Mouse (Mus musculus): ENCODE results near the gene Tesc. TPM values are rescaled to one million over a fixed set of nuclear protein-coding genes. Genes with fewer than 3 reads are reported as not detected.

The Tesc gene
- polyA plus RNA-seq, 1 experiment from 2014 or later, result 29.4 TPM

DNA sequence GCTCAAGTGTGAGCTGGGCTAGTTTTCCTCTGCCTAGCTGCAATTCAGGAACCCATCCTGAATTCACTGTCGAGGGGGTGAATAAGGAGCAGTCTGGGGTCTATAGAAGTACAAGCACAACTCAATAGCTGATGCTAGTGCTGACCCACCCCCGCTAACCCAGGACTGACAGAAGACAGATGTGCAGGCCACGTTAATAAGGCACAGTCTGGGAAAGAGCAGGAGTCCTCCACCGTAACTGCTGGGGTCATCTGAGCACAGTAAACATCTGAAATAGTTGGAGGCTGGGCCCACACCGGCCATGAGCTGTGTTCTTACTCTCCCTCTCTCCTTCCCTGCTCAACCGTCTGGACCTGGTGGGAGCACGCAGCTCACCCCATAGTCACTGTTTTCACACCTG, 59.4 kb downstream of the Tesc start:
- H3K4me3 ChIP-seq (replicated peaks; ENCODE audit: low read depth, low read length), result no peak overlapping the region
- no peak overlapping the region for H3K4me2 ChIP-seq (ENCODE audit: low read length)
- ATAC-seq (replicated peaks; ENCODE audit: low FRiP score, low read depth), result no peak
- no peaks in the 10 kb centered on the region for H3K27me3 ChIP-seq (ENCODE audit: insufficient read depth, low read length)
- no peak for TF ChIP-seq CTCF (IDR thresholded peaks at IDR 0.05; ENCODE audit: low read depth)
- no peaks in the 10 kb centered on the region for H3K9me3 ChIP-seq (replicated peaks; ENCODE audit: low read length)
- no peak overlapping the region for H3K27ac ChIP-seq
- no peak overlapping the region for H3K9ac ChIP-seq (ENCODE audit: low read depth, low read length)
- 22% methylated on average over 7 of the region's 7 CpGs for WGBS
- H3K36me3 ChIP-seq (ENCODE audit: insufficient read depth, low read length), result peaks cover 15% of the 10 kb centered on the region; the same call in 1 of the 2 replicates
- DNase-seq (ENCODE audit: low spot score), result no peak
- no peaks in the 10 kb centered on the region for H3K4me1 ChIP-seq (replicated peaks; ENCODE audit: insufficient read depth, low read length)

DNA sequence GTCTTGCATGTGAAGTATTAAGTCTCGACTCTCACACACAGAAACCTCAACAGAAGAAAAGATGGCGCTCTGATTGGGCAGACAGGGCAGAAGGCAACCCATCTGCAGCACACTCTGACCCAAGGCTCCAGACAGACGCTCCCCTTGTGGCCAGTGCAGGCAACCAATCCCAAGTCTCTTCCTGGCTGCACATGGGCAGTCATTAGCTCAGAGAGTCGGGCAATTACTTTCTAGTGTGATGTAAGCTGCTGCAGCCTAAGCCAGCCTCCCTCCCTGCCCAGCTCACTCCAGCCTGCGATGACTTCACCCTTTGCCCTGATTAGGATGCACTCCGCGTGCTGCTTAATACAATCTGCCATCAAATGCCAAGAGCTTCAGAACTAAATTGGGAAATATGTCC, 61.6 kb downstream of the Tesc start:
- H3K9ac ChIP-seq (ENCODE audit: low read depth, low read length), result no peak overlapping the region
- 45% methylated on average over 7 of the region's 7 CpGs for WGBS
- TF ChIP-seq CTCF (IDR thresholded peaks at IDR 0.05; ENCODE audit: low read depth), result peak; percentile 36; the same call in 1 of the 2 replicates
- peak; percentile 74; the same call in 1 of the 2 replicates for ATAC-seq (replicated peaks; ENCODE audit: low FRiP score, low read depth)
- H3K27me3 ChIP-seq (ENCODE audit: insufficient read depth, low read length), result no peaks in the 10 kb centered on the region
- peaks cover 28% of the 10 kb centered on the region for H3K36me3 ChIP-seq (ENCODE audit: insufficient read depth, low read length)
- H3K27ac ChIP-seq, result no peak overlapping the region
- peak; percentile 52 for DNase-seq (ENCODE audit: low spot score)
- no peak overlapping the region for H3K4me2 ChIP-seq (ENCODE audit: low read length)
- no peaks in the 10 kb centered on the region for H3K9me3 ChIP-seq (replicated peaks; ENCODE audit: low read length)
- no peak overlapping the region for H3K4me3 ChIP-seq (replicated peaks; ENCODE audit: low read depth, low read length)
- no peaks in the 10 kb centered on the region for H3K4me1 ChIP-seq (replicated peaks; ENCODE audit: insufficient read depth, low read length)

DNA sequence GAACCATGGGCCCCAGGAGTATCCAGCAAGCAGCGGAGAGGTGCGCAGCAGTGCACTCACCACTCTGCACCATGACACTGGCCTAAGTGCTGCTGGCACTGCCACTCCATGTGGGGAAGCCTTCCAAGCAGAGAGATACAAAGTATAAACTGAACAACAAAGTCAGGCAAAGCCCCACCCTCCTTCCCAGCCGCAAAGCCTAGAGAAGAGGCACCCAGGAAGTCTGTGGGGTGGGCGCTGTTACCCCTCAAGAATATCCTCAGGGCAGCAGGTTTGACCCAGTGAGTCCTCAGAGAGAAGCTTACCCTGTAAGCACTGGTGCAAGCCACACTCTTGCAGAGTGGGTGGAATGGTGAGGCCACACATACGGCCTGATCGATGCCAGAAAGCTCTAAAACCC, 62.6 kb downstream of the Tesc start:
- H3K9me3 ChIP-seq (replicated peaks; ENCODE audit: low read length), result no peaks in the 10 kb centered on the region
- H3K4me3 ChIP-seq (replicated peaks; ENCODE audit: low read depth, low read length), result no peak overlapping the region
- H3K4me2 ChIP-seq (ENCODE audit: low read length), result no peak overlapping the region
- over 99% methylated on average over 6 of the region's 6 CpGs for WGBS
- TF ChIP-seq CTCF (IDR thresholded peaks at IDR 0.05; ENCODE audit: low read depth), result no peak
- no peaks in the 10 kb centered on the region for H3K4me1 ChIP-seq (replicated peaks; ENCODE audit: insufficient read depth, low read length)
- peaks cover 29% of the 10 kb centered on the region for H3K36me3 ChIP-seq (ENCODE audit: insufficient read depth, low read length)
- H3K27ac ChIP-seq, result no peak overlapping the region
- H3K9ac ChIP-seq (ENCODE audit: low read depth, low read length), result no peak overlapping the region
- no peak for DNase-seq (ENCODE audit: low spot score)
- ATAC-seq (replicated peaks; ENCODE audit: low FRiP score, low read depth), result no peak
- H3K27me3 ChIP-seq (ENCODE audit: insufficient read depth, low read length), result no peaks in the 10 kb centered on the region

DNA sequence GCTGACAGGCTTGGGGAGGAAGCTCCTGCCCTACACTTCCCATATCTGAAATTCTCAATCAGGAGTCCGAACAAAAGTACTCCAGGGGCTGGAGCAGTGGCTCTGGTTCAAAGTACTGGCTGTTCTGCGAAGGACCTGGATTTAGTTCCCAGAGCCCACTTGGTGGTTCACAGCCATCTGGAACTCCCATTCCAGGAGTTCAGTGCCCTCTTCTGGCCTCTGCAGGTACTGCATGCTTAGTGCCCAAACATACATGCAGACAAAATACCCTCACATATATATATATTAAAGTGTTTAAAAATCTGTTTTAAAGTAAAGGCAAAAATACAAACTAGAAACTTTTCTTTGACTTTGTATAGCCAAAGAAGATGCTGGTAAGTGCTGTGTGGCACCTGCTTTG, 63.3 kb downstream of the Tesc start:
- Histone ChIP-seq H3K4me2 (ENCODE audit: low read length) (no peak overlapping the region), H3K36me3 (ENCODE audit: insufficient read depth, low read length) (peaks cover 34% of the 10 kb centered on the region), H3K9me3 (replicated peaks; ENCODE audit: low read length) (no peaks in the 10 kb centered on the region), H3K27me3 (ENCODE audit: insufficient read depth, low read length) (no peaks in the 10 kb centered on the region), H3K4me3 (replicated peaks; ENCODE audit: low read depth, low read length) (no peak overlapping the region), H3K4me1 (replicated peaks; ENCODE audit: insufficient read depth, low read length) (no peaks in the 10 kb centered on the region), H3K9ac (ENCODE audit: low read depth, low read length) (no peak overlapping the region), H3K27ac (no peak overlapping the region)
- no peak for ATAC-seq (replicated peaks; ENCODE audit: low FRiP score, low read depth)
- peak; percentile 57 for TF ChIP-seq CTCF (IDR thresholded peaks at IDR 0.05; ENCODE audit: low read depth)
- DNase-seq (ENCODE audit: low spot score), result no peak
- WGBS, result 96% methylated on average over 2 of the region's 2 CpGs

DNA sequence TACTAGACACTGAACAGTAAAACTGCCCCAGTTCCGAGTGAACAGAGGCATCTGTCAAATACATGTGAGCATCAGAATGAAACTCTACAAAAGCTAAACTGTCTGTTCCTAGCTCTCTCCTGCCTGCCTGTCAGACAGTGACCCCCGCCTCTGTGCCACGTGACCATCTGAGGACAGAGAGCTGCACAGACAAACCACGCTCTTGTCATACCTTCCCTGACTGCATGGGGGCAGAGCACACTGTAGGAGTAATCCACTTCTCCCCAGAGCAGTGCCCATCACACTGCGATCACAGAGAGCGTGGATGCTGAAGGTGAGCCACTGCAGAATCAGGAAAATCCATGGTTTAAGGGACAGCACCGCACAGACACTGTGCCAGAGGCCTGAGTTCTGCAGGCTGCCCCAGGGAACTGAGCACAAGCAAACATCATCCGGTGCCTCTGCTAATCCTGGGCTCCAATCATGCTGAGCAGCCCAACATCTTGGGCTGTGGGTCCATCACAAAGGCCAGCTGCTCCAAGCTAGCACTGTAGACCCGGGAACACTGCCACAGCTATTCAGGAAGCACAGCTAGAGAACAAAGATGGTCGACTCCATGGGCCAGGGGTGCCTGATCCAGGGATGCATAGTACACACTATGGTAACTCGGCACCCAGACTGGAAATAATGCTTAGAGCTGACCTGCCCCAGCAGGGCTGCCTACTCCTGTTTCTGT, 65.9 kb downstream of the Tesc start:
- no peak overlapping the region for H3K4me2 ChIP-seq (ENCODE audit: low read length)
- ATAC-seq (replicated peaks; ENCODE audit: low FRiP score, low read depth) (no peak), DNase-seq (ENCODE audit: low spot score) (no peak)
- no peaks in the 10 kb centered on the region for H3K27me3 ChIP-seq (ENCODE audit: insufficient read depth, low read length)
- no peaks in the 10 kb centered on the region for H3K4me1 ChIP-seq (replicated peaks; ENCODE audit: insufficient read depth, low read length)
- no peak overlapping the region for H3K9ac ChIP-seq (ENCODE audit: low read depth, low read length)
- H3K27ac ChIP-seq, result no peak overlapping the region
- H3K9me3 ChIP-seq (replicated peaks; ENCODE audit: low read length), result no peaks in the 10 kb centered on the region
- no peak overlapping the region for H3K4me3 ChIP-seq (replicated peaks; ENCODE audit: low read depth, low read length)
- TF ChIP-seq CTCF (IDR thresholded peaks at IDR 0.05; ENCODE audit: low read depth), result peak; percentile 24; the same call in 1 of the 2 replicates
- 79% methylated on average over 11 of the region's 11 CpGs for WGBS
- peaks cover 34% of the 10 kb centered on the region for H3K36me3 ChIP-seq (ENCODE audit: insufficient read depth, low read length)

DNA sequence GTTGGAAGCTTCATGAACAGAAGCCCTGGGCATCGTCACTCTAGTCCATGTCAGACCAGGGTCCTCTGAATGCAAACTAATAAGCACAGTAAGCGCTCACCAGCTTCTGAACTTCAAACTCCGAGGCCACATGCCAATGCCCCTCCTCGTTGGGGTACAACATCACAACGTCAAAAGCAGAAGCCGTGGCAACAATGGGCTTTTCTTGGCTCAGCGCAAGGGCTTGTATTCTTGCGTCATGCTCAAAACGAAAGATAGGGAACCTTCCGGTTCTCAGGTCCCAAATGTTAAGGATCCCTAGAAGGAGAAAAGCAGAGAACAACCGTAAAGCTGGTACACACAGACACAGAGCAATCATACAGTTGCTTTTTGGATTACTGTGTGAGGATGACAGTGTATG, 67.9 kb downstream of the Tesc start:
- H3K4me3 ChIP-seq (replicated peaks; ENCODE audit: low read depth, low read length), result no peak overlapping the region
- no peak for TF ChIP-seq CTCF (IDR thresholded peaks at IDR 0.05; ENCODE audit: low read depth)
- peaks cover 33% of the 10 kb centered on the region for H3K36me3 ChIP-seq (ENCODE audit: insufficient read depth, low read length)
- WGBS, result 92% methylated on average over 11 of the region's 11 CpGs
- no peak for ATAC-seq (replicated peaks; ENCODE audit: low FRiP score, low read depth)
- H3K27ac ChIP-seq, result no peak overlapping the region
- H3K27me3 ChIP-seq (ENCODE audit: insufficient read depth, low read length), result no peaks in the 10 kb centered on the region
- no peak for DNase-seq (ENCODE audit: low spot score)
- H3K9me3 ChIP-seq (replicated peaks; ENCODE audit: low read length), result no peaks in the 10 kb centered on the region
- H3K4me1 ChIP-seq (replicated peaks; ENCODE audit: insufficient read depth, low read length), result no peaks in the 10 kb centered on the region
- no peak overlapping the region for H3K4me2 ChIP-seq (ENCODE audit: low read length)
- H3K9ac ChIP-seq (ENCODE audit: low read depth, low read length), result no peak overlapping the region

DNA sequence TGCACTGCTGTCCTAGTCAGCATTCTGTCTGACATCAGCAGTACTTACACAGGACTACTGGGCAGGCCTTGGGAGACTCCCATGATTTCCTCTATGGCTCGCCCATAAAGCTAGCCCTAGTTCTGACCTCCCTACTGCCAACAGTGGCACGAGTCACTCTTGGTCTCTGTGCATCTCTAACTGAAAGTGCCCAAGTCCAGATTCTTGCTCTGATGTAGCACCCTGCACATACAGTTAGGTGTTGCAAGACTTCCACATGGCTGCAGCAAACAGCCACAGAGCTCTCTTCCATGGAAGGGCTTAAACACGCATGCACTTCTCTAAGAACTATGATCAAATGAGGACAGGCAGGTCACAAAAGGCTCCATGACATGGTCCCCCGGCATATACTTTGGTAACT, 68.3 kb downstream of the Tesc start:
- Histone ChIP-seq H3K4me3 (replicated peaks; ENCODE audit: low read depth, low read length) (no peak overlapping the region), H3K27ac (no peak overlapping the region), H3K4me2 (ENCODE audit: low read length) (no peak overlapping the region), H3K9ac (ENCODE audit: low read depth, low read length) (no peak overlapping the region), H3K27me3 (ENCODE audit: insufficient read depth, low read length) (no peaks in the 10 kb centered on the region), H3K36me3 (ENCODE audit: insufficient read depth, low read length) (peaks cover 33% of the 10 kb centered on the region), H3K9me3 (replicated peaks; ENCODE audit: low read length) (no peaks in the 10 kb centered on the region), H3K4me1 (replicated peaks; ENCODE audit: insufficient read depth, low read length) (no peaks in the 10 kb centered on the region)
- TF ChIP-seq CTCF (IDR thresholded peaks at IDR 0.05; ENCODE audit: low read depth), result no peak
- no peak for ATAC-seq (replicated peaks; ENCODE audit: low FRiP score, low read depth)
- WGBS, result 85% methylated on average over 4 of the region's 4 CpGs
- no peak for DNase-seq (ENCODE audit: low spot score)
